Mouse (Mus musculus) hindbrain, embryonic 13.5 days (tissue): Measurements from ENCODE around the gene Mmp14. TPM values are rescaled to one million over a fixed set of nuclear protein-coding genes. Genes with fewer than 3 reads are reported as not detected.

ENCODE experiments used
- ATAC-seq: fragments of 200-750 bp; cut with Nextera tagmentation; 2 replicates; pipeline ENCODE4 v1.8.0; 2017; ENCODE audit warnings: moderate TSS enrichment; ENCODE audit not compliant: low FRiP score
- H3K27ac ChIP-seq: fragments of 300-500 bp; sonication (generic); 2 replicates; pipeline ENCODE4 v1.5.1; 2015; ENCODE audit warnings: inconsistent platforms, mild to moderate bottlenecking, moderate library complexity
- H3K27me3 ChIP-seq: fragments of 300-500 bp; sonication (generic); 2 replicates; pipeline ENCODE4 v1.6.1; 2015; ENCODE audit warnings: mild to moderate bottlenecking, inconsistent platforms
- H3K36me3 ChIP-seq: fragments of 300-500 bp; sonication (generic); 2 replicates; pipeline ENCODE4 v1.6.1; 2015; ENCODE audit warnings: mild to moderate bottlenecking, inconsistent platforms
- H3K4me1 ChIP-seq: fragments of 300-500 bp; sonication (generic); replicated peaks from 2 replicates; pipeline ENCODE4 v1.6.1; 2015; ENCODE audit warnings: inconsistent platforms
- H3K4me2 ChIP-seq: fragments of 300-500 bp; sonication (generic); 2 replicates; pipeline ENCODE4 v1.6.1; 2015; ENCODE audit warnings: inconsistent platforms, mild to moderate bottlenecking, moderate library complexity
- H3K4me3 ChIP-seq: fragments of 300-500 bp; sonication (generic); 2 replicates; pipeline ENCODE4 v1.5.1; 2015; ENCODE audit warnings: mild to moderate bottlenecking, inconsistent platforms
- H3K9ac ChIP-seq: fragments of 300-500 bp; sonication (generic); 2 replicates; pipeline ENCODE4 v1.6.1; 2015; ENCODE audit warnings: mild to moderate bottlenecking, inconsistent platforms
- H3K9me3 ChIP-seq: fragments of 300-500 bp; sonication (generic); 2 replicates; pipeline ENCODE4 v1.6.1; 2016; ENCODE audit warnings: inconsistent platforms
- WGBS: fragments of 180-500 bp; shearing (Covaris S2); methylation state at CpG from one replicate; pipeline ENCODE4 v1.1.7; 2015; 5-methylcytosine and 5-hydroxymethylcytosine counted together
- polyA plus RNA-seq: library from polyadenylated mRNA; unstranded; fragments of >200 nt; fragmentation: Nextera tagmentation; extraction: Ambion mirVana; gene quantifications from 2 replicates; pipeline ENCODE4 v1.2.1, GENCODE M21; 2015

Mmp14 gene
- polyA plus RNA-seq, 1 experiment from 2014 or later = 54.9 TPM

- no peak for ATAC-seq
- H3K4me2 ChIP-seq = peak overlapping the region; percentile 71
- H3K4me3 ChIP-seq = peak overlapping the region; percentile 55; the same call in 1 of the 2 replicates
- WGBS = 73% methylated on average over 7 of the region's 7 CpGs
- H3K27ac ChIP-seq = peak overlapping the region; percentile 87
- no peaks in the 10 kb centered on the region for H3K9me3 ChIP-seq
- peaks cover 72% of the 10 kb centered on the region for H3K4me1 ChIP-seq
- peaks cover 19% of the 10 kb centered on the region for H3K27me3 ChIP-seq
- peak overlapping the region; percentile 6; the same call in 1 of the 2 replicates for H3K9ac ChIP-seq
- H3K36me3 ChIP-seq = peaks cover 8% of the 10 kb centered on the region; the same call in 1 of the 2 replicates
Measured at GRCm38 (mm10) chr14:54429332-54430093, 1.9 kb upstream of the Mmp14 start.

DNA sequence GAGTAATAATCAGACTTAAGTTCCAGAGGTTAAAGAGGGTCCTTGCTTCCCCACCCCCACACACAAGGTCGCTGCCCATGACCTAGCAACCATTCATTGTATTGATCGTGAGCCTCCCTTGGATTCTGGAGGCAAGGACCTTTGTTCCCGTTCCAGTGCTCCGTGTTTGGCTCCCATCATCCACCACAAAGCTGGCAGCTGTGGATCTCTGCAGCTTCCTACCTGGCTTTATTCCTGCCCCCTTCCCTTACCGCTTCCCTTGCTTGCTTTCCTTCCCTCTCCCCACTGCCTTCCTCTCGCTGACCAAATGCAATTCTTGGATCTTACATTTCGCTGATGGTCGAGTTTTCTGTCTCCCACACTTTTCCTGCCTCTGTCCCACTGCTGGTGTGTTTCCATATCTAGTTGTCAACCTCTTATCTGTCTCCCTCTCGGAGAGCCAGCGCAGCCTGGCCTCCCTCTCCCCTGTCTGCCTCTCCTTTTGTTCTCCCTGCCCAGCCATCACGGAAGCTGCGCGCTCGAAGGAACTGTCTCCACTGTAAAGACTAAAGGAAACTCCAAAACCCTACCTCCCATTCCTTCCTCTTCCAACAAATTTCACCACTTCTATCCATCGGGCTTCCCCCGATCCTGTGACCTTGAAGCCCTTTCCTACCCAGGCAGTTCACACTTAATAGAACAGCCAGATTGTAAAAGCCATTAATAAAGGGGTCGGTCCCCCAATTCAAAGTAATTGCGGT, 836 bp upstream of the Mmp14 start:
- Histone ChIP-seq H3K27ac (peak overlapping the region; percentile 87), H3K4me3 (peak overlapping the region; percentile 55), H3K9ac (peak overlapping the region; percentile 85), H3K36me3 (peaks cover 8% of the 10 kb centered on the region; the same call in 1 of the 2 replicates), H3K4me1 (peaks cover 70% of the 10 kb centered on the region), H3K9me3 (no peaks in the 10 kb centered on the region), H3K4me2 (peak overlapping the region; percentile 71), H3K27me3 (peaks cover 19% of the 10 kb centered on the region)
- WGBS = 4% methylated on average over 18 of the region's 18 CpGs
- ATAC-seq = no peak

DNA sequence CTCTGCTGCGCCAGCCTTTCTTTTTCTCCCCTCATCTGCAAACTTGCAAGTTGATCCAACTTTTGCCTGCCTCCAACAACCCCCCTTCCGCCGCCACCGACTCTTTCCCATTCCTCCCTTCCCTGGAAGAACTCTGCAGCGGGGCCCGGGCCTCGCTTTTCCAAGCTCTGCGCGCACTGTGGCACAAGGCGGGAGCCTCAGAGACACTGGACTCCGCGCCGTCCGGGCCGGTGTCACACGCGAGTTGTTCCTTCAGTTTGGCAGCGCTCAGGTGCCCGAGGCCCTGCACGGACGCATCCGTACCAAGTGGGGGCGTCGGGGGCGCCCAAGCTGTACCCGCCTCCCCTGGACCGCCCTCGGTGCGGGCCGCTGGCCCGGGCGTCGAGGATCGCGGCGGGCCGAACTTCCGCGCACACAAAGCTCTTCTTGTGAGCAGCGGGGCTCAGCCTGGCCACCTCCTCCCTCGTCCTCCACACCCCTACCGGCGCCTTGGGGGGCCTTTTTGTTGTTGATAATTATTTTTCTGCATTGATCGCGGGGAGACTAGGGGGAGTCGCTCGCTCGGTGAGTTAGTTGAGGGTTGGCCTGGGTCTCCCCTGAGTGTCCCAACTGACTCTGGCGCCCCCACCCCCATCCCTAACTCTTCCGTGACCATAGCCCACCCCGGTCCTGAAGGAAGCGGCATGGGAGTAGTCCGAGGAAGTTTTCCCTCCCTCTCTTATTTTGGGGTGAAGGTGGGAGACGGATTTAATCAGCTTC, 845 bp downstream of the Mmp14 start:
- Histone ChIP-seq H3K36me3 (peaks cover 11% of the 10 kb centered on the region; the same call in 1 of the 2 replicates), H3K4me3 (peak overlapping the region; percentile 55), H3K9me3 (no peaks in the 10 kb centered on the region), H3K27ac (peak overlapping the region; percentile 87), H3K4me2 (peak overlapping the region; percentile 71), H3K9ac (peak overlapping the region; percentile 85), H3K27me3 (peaks cover 19% of the 10 kb centered on the region), H3K4me1 (peaks cover 61% of the 10 kb centered on the region)
- ATAC-seq = peak; percentile 50; the same call in 1 of the 2 replicates
- 3% methylated on average over 54 of the region's 54 CpGs for WGBS

GRCm38 (mm10) chr14:54432837-54433830, 1.7 kb downstream of the Mmp14 start:
- H3K4me1 ChIP-seq = peaks cover 52% of the 10 kb centered on the region
- peak; percentile 7; the same call in 1 of the 2 replicates for ATAC-seq

DNA sequence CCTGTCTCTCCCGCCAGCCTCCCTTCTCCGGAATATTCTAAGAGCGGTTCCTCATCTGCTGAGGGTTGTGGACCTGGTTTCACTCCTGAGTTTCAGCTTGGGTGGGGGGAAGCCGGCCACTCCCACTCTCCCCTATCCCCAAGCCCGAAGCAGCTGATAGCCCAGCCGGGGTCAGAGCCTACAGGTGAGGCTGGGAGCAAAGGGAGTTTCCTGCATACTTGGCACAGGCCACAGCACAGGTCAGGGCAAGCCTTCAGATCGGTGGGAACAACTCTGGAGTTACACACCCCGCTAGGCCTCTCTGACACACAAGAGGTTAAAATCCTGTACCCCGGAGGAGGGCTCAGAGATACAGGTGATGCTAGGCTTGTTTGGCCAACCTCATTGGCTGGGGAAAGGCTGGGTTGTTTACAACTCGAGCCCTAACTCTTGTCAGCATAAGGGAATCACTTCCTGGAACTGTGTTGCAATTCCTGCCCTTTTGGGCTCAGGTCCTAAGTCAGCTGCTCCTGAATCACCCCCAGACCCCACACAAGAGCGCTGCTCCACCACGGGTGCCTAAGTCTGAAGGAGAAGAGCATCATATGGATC, 2.6 kb downstream of the Mmp14 start:
- peaks cover 49% of the 10 kb centered on the region for H3K4me1 ChIP-seq

More at GRCm38 (mm10) chr14:54432837-54433830, 1.7 kb downstream of the Mmp14 start:
- H3K4me3 ChIP-seq = peak overlapping the region; percentile 55
- peak overlapping the region; percentile 71 for H3K4me2 ChIP-seq
- H3K9me3 ChIP-seq = no peaks in the 10 kb centered on the region
- WGBS = 42% methylated on average over 17 of the region's 17 CpGs
- peak overlapping the region; percentile 85 for H3K9ac ChIP-seq
- H3K27me3 ChIP-seq = peaks cover 19% of the 10 kb centered on the region
- H3K36me3 ChIP-seq = peaks cover 12% of the 10 kb centered on the region
- H3K27ac ChIP-seq = peak overlapping the region; percentile 87

DNA sequence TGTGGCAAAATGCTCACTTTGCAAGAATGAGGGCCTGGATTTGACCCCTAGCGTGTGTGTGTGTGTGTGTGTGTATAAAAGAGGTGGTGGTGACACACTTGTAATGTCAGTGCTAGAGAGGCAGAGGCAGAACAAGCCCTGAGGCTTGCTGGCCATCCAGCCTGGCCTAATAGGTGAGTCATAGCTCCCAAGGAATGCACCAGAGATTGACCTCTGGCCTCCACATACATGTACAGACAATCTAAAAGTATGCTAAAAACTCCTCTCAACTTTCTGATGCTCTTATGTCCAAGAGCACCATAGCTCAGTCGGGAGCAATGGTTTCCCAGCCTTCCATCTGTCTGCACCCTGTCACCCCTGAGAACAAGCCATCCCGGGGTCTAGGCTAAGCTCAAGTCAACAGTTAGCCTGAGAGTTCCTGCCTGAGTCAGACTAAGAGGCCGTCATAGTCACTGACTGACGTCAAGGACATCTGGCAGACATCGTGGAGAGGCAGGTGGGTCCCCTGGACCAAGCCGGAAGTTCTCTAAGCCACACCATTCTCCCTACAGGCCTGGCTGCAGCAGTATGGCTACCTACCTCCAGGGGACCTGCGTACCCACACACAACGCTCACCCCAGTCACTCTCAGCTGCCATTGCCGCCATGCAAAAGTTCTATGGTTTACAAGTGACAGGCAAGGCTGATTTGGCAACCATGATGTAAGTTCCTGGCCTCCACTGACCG, 3.9 kb downstream of the Mmp14 start:
- no peak overlapping the region for H3K27ac ChIP-seq
- H3K9ac ChIP-seq = no peak overlapping the region
- ATAC-seq = no peak
- H3K36me3 ChIP-seq = peaks cover 26% of the 10 kb centered on the region
- H3K4me1 ChIP-seq = peaks cover 36% of the 10 kb centered on the region
- no peaks in the 10 kb centered on the region for H3K9me3 ChIP-seq
- WGBS = 83% methylated on average over 11 of the region's 11 CpGs
- H3K4me3 ChIP-seq = no peak overlapping the region
- H3K27me3 ChIP-seq = peaks cover 19% of the 10 kb centered on the region
- H3K4me2 ChIP-seq = no peak overlapping the region

More for the DNA sequence above, 2.6 kb downstream of the Mmp14 start:
- Histone ChIP-seq H3K4me2 (peak overlapping the region; percentile 71), H3K27me3 (peaks cover 19% of the 10 kb centered on the region), H3K9ac (peak overlapping the region; percentile 85; the same call in 1 of the 2 replicates), H3K4me3 (peak overlapping the region; percentile 55), H3K36me3 (peaks cover 21% of the 10 kb centered on the region), H3K9me3 (no peaks in the 10 kb centered on the region), H3K27ac (no peak overlapping the region)
- 74% methylated on average over 12 of the region's 12 CpGs for WGBS
- no peak for ATAC-seq

GRCm38 (mm10) chr14:54439155-54439554, 7.7 kb downstream of the Mmp14 start:
- H3K4me1 ChIP-seq = peaks cover 2% of the 10 kb centered on the region
- no peak overlapping the region for H3K9ac ChIP-seq
- H3K9me3 ChIP-seq = no peaks in the 10 kb centered on the region
- H3K4me2 ChIP-seq = no peak overlapping the region
- no peaks in the 10 kb centered on the region for H3K27me3 ChIP-seq
- peaks cover 31% of the 10 kb centered on the region for H3K36me3 ChIP-seq
- H3K27ac ChIP-seq = no peak overlapping the region
- H3K4me3 ChIP-seq = no peak overlapping the region
- 83% methylated on average over 12 of the region's 12 CpGs for WGBS
- no peak for ATAC-seq

- H3K36me3 ChIP-seq = peaks cover 31% of the 10 kb centered on the region
- 60% methylated on average over 7 of the region's 7 CpGs for WGBS
Measured at GRCm38 (mm10) chr14:54439610-54440009, 8.2 kb downstream of the Mmp14 start.

DNA sequence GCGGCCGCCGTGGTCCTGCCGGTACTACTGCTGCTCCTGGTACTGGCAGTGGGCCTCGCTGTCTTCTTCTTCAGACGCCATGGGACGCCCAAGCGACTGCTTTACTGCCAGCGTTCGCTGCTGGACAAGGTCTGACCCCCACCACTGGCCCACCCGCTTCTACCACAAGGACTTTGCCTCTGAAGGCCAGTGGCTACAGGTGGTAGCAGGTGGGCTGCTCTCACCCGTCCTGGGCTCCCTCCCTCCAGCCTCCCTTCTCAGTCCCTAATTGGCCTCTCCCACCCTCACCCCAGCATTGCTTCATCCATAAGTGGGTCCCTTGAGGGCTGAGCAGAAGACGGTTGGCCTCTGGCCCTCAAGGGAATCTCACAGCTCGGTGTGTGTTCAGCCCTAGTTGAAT, 9.1 kb downstream of the Mmp14 start:
- H3K4me2 ChIP-seq = no peak overlapping the region
- no peaks in the 10 kb centered on the region for H3K27me3 ChIP-seq
- no peak overlapping the region for H3K27ac ChIP-seq
- peaks cover 31% of the 10 kb centered on the region for H3K36me3 ChIP-seq
- no peaks in the 10 kb centered on the region for H3K9me3 ChIP-seq
- WGBS = 93% methylated on average over 14 of the region's 14 CpGs
- H3K9ac ChIP-seq = no peak overlapping the region
- no peak overlapping the region for H3K4me3 ChIP-seq
- ATAC-seq = no peak
- no peaks in the 10 kb centered on the region for H3K4me1 ChIP-seq

More at GRCm38 (mm10) chr14:54439610-54440009, 8.2 kb downstream of the Mmp14 start:
- H3K4me1 ChIP-seq = no peaks in the 10 kb centered on the region
- ATAC-seq = no peak
- H3K4me3 ChIP-seq = no peak overlapping the region
- H3K27me3 ChIP-seq = no peaks in the 10 kb centered on the region
- no peaks in the 10 kb centered on the region for H3K9me3 ChIP-seq
- H3K27ac ChIP-seq = no peak overlapping the region
- H3K4me2 ChIP-seq = no peak overlapping the region
- no peak overlapping the region for H3K9ac ChIP-seq

DNA sequence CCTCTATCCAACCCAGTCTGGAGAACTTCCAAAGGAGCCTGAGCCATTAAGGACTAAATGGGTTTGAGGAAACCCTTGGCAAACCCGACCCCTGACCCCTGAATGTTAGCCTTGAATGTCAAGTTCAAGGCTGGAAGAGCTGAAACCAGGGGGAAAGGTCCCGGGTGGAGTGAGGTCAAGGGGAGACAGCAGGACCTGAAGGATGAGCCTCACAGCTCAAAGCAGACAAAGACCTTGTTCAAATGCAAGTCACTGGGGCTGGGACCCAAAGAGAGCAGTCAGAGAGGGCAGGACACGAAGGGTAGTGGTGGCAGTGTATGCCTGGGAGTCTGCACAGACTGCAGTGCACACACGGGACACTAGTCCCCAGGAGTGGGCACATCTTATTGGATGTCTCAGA, 10.0 kb downstream of the Mmp14 start:
- Histone ChIP-seq H3K27ac (no peak overlapping the region), H3K9me3 (no peaks in the 10 kb centered on the region), H3K27me3 (no peaks in the 10 kb centered on the region), H3K4me2 (no peak overlapping the region), H3K36me3 (peaks cover 31% of the 10 kb centered on the region), H3K4me1 (no peaks in the 10 kb centered on the region), H3K4me3 (no peak overlapping the region), H3K9ac (no peak overlapping the region)
- no peak for ATAC-seq
- WGBS = 77% methylated on average over 4 of the region's 4 CpGs
